Mouse (Mus musculus) thymus, adult 2 months (tissue): ENCODE data around the gene Ubl4b. TPM values are rescaled to one million over a fixed set of nuclear protein-coding genes. Genes with fewer than 3 reads are reported as not detected.

Experiments
- DNase-seq: peaks from one replicate; pipeline ENCODE4 v3.0.0; 2021
- H3K27ac ChIP-seq: fragments of 200-500 bp; 2 replicates; pipeline ENCODE4 v1.5.1; 2012; ENCODE audit warnings: low read length, control low read depth; ENCODE audit not compliant: control insufficient read depth, insufficient read depth
- H3K27me3 ChIP-seq: fragments of 200-500 bp; 2 replicates; pipeline ENCODE4 v1.6.1; 2012; ENCODE audit warnings: mild to moderate bottlenecking, low read length, moderate library complexity, mixed read lengths; ENCODE audit not compliant: control insufficient read depth, insufficient read depth
- H3K36me3 ChIP-seq: fragments of 200-500 bp; 2 replicates; pipeline ENCODE4 v1.6.1; 2012; ENCODE audit warnings: mild to moderate bottlenecking, low read length, moderate library complexity; ENCODE audit not compliant: control insufficient read depth, insufficient read depth
- H3K4me1 ChIP-seq: fragments of 200-500 bp; replicated peaks from 2 replicates; pipeline ENCODE4 v1.6.1; 2012; ENCODE audit warnings: low read length; ENCODE audit not compliant: control insufficient read depth, insufficient read depth
- H3K4me3 ChIP-seq: fragments of 200-500 bp; 2 replicates; pipeline ENCODE4 v1.5.1; 2012; ENCODE audit warnings: mild to moderate bottlenecking, low read length, control low read depth, moderate library complexity; ENCODE audit not compliant: control insufficient read depth, insufficient read depth
- CTCF ChIP-seq: fragments of 200-500 bp; IDR thresholded peaks from 2 replicates; pipeline ENCODE4 v1.5.1; 2012; ENCODE audit warnings: mild to moderate bottlenecking, control low read depth, low read length, moderate library complexity, borderline replicate concordance; ENCODE audit not compliant: control insufficient read depth, poor library complexity, insufficient read depth; ENCODE audit errors: extremely low read depth
- POLR2A ChIP-seq: fragments of 200-500 bp; IDR thresholded peaks from 2 replicates; pipeline ENCODE4 v1.6.1; 2012; ENCODE audit warnings: mild to moderate bottlenecking, low read length, control low read depth, moderate library complexity; ENCODE audit not compliant: control insufficient read depth, poor library complexity, insufficient read depth; ENCODE audit errors: extremely low read depth
- WGBS: fragments of 180-500 bp; shearing (Covaris S2); methylation state at CpG from one replicate; pipeline ENCODE4 v1.1.7; 2018; 5-methylcytosine and 5-hydroxymethylcytosine counted together
- polyA plus RNA-seq: library from polyadenylated mRNA; depleted of rRNA; stranded (reverse); fragments of >200 nt; gene quantifications from 2 replicates; pipeline ENCODE4 v1.2.3, GENCODE M21; 2012; rRNA removed

Ubl4b gene
- polyA plus RNA-seq, 1 experiment: 0.07 TPM

- Histone ChIP-seq H3K4me1 (no peaks in the 10 kb centered on the region), H3K27me3 (no peaks in the 10 kb centered on the region), H3K4me3 (no peak overlapping the region), H3K36me3 (no peaks in the 10 kb centered on the region), H3K27ac (no peak overlapping the region)
- WGBS: 94% methylated on average over 3 of the region's 3 CpGs
- TF ChIP-seq CTCF (no peak), POLR2A (no peak)
- no peak for DNase-seq
Observed at GRCm38 (mm10) chr3:107511416-107511815, 43.5 kb downstream of the Ubl4b start.

GRCm38 (mm10) chr3:107508696-107509095, 46.2 kb downstream of the Ubl4b start:
- no peak for TF ChIP-seq CTCF
- no peak for TF ChIP-seq POLR2A
- Histone ChIP-seq H3K36me3 (no peaks in the 10 kb centered on the region), H3K4me3 (no peak overlapping the region), H3K27ac (no peak overlapping the region), H3K27me3 (no peaks in the 10 kb centered on the region), H3K4me1 (no peaks in the 10 kb centered on the region)
- DNase-seq: no peak
- WGBS: 74% methylated on average over 8 of the region's 8 CpGs

DNA sequence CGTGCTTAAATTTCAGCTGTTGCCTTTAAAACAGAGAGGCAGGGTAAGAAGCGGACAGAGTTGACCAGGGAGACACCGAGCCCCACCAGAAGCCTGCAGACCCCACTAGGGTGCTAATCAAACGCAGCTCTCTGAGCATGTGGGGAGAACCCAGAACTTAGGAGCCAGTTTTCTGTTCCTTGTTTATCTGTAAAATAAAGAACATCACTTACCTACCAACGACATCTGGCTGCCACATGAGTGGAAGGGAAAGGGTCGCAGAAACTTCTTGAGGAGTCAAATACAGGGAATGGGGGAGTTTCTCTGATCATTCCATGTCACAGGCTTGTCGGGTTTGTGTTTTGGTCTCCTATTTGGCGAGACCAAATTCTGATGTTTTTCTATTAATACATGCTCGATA, 46.9 kb downstream of the Ubl4b start:
- Histone ChIP-seq H3K4me1 (no peaks in the 10 kb centered on the region), H3K27me3 (no peaks in the 10 kb centered on the region), H3K27ac (no peak overlapping the region), H3K4me3 (no peak overlapping the region), H3K36me3 (no peaks in the 10 kb centered on the region)
- 92% methylated on average over 9 of the region's 9 CpGs for WGBS
- DNase-seq: no peak
- TF ChIP-seq CTCF (no peak), POLR2A (no peak)

DNA sequence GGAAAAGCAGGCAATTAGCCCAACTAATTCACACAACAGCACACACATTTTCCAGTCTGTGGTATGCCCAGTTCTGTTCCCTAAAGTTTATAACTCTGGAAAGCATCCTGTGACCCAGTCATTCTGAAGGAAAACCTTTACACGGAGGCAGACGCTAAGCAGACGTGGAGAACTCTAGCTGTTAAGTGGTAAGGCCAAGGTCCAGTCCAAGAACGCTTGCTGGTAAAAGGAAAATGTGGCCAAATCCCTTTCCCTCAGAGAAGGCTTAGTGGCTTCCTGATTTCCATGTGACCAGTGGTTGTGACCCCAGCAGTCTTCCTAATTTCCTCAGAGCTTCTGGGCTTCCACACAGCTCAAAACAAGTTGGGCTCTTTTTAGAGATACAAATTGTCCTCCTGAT, 48.3 kb downstream of the Ubl4b start:
- 90% methylated on average over 4 of the region's 4 CpGs for WGBS
- no peak for DNase-seq

DNA sequence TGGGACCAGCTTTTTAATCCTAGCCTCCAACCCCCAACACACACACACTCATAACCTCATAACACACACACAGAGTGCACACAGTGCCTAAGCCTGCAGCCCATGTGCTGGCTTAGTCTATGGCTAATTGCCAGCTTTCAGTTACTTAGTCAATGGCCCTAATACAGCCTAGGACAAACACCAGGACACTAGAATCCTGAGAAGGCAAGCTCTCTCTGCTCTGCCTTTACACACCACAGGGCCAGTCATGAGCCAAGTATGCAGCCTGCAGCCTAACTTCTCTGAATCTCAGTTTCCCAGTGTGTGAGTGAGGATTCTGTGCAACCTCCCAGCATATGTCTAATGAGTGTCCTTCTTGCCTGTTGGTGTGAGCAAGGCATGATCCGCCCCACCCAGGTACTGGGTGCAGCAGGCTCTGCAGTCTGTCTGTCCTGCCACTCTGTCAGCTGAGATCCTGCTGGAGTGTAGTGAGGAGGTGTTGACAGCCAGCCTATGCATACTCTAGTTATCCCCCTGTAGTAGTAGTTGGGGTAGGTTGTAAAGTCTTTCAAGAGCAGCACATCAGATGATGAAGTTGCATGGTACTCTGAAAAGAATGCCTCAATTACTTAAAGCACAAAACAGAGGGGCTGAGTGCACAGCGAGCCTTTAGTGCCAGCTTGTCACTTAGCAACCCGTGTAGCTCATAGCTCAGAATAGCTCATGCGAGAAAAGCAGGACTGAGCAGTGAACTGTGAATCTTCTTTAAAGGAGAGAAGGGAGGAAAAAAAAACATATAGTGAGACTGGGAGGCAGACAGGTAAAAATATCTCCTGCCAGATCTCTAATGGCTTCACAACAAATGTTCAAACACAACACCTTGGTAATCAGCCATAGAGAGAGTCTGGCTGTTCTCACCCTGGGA, 49.2 kb downstream of the Ubl4b start:
- Histone ChIP-seq H3K27ac (no peak overlapping the region), H3K36me3 (no peaks in the 10 kb centered on the region), H3K4me1 (no peaks in the 10 kb centered on the region), H3K4me3 (no peak overlapping the region), H3K27me3 (no peaks in the 10 kb centered on the region)
- DNase-seq: no peak
- TF ChIP-seq CTCF (no peak), POLR2A (no peak)
- WGBS: 91% methylated on average over 4 of the region's 4 CpGs

More for the DNA sequence above, 48.3 kb downstream of the Ubl4b start:
- H3K4me1 ChIP-seq: no peaks in the 10 kb centered on the region
- H3K27ac ChIP-seq: no peak overlapping the region
- no peak overlapping the region for H3K4me3 ChIP-seq
- no peaks in the 10 kb centered on the region for H3K27me3 ChIP-seq
- no peaks in the 10 kb centered on the region for H3K36me3 ChIP-seq
- TF ChIP-seq CTCF (no peak), POLR2A (no peak)

GRCm38 (mm10) chr3:107504542-107504941, 50.3 kb downstream of the Ubl4b start:
- H3K27me3 ChIP-seq: no peaks in the 10 kb centered on the region
- H3K4me1 ChIP-seq: no peaks in the 10 kb centered on the region
- DNase-seq: no peak
- no peaks in the 10 kb centered on the region for H3K36me3 ChIP-seq
- H3K4me3 ChIP-seq: no peak overlapping the region
- H3K27ac ChIP-seq: no peak overlapping the region
- TF ChIP-seq CTCF (no peak), POLR2A (no peak)
- WGBS: 86% methylated on average over 1 of the region's 1 CpGs

- no peak for DNase-seq
- Histone ChIP-seq H3K4me1 (no peaks in the 10 kb centered on the region), H3K27ac (no peak overlapping the region), H3K36me3 (no peaks in the 10 kb centered on the region), H3K27me3 (no peaks in the 10 kb centered on the region), H3K4me3 (no peak overlapping the region)
- 94% methylated on average over 2 of the region's 2 CpGs for WGBS
- TF ChIP-seq POLR2A: no peak
- TF ChIP-seq CTCF: no peak
Observed at GRCm38 (mm10) chr3:107503716-107504115, 51.2 kb downstream of the Ubl4b start.

Other genes starting within 250 kb of the Ubl4b start
- gene Rbm15, start 221.4 kb downstream of the Ubl4b start, polyA plus RNA-seq: 16.4 and 20.9 TPM in 2 replicates
- 0.31 and 0.43 TPM in 2 replicates for gene Kcnc4, start 95.5 kb downstream of the Ubl4b start, polyA plus RNA-seq
- 0.46 and 0.53 TPM in 2 replicates for gene Slc6a17, start 37.1 kb downstream of the Ubl4b start, polyA plus RNA-seq
- gene Alx3, start 40.0 kb upstream of the Ubl4b start, polyA plus RNA-seq: 0.20 and 0.27 TPM in 2 replicates
- not detected in 2 replicates for gene Gm10961, start 76.2 kb upstream of the Ubl4b start, polyA plus RNA-seq
- 75.7 and 86.7 TPM in 2 replicates for gene Strip1, start 76.6 kb upstream of the Ubl4b start, polyA plus RNA-seq
- gene Ahcyl1, start 141.5 kb upstream of the Ubl4b start, polyA plus RNA-seq: 54.4 and 61.2 TPM in 2 replicates
- gene Csf1, start 205.4 kb upstream of the Ubl4b start, polyA plus RNA-seq: 10.7 and 12.5 TPM in 2 replicates